Mouse (Mus musculus) left cerebral cortex, adult 18-20 months (tissue): ENCODE data around the gene Isg15. TPM values are rescaled to one million over a fixed set of nuclear protein-coding genes. Genes with fewer than 3 reads are reported as not detected.
A peak's percentile ranks its signal among the peaks of the same experiment; 100 is the strongest.

Experiments used
- DNase-seq, 2 experiments: peaks; one replicate each; pipeline ENCODE4 v3.0.0; 2021 to 2022; ENCODE audit warnings: low spot score in 2 of 2, mixed read lengths in 1 of 2
- long read RNA-seq, 2 experiments: library from polyadenylated mRNA; stranded (forward); transcript quantifications; one replicate each; pipeline ENCODE4 v2.0.0; 2021
- total RNA-seq, 2 experiments: library from RNA; stranded (reverse); gene quantifications; 2 replicates each; pipeline ENCODE4 v1.2.3; 2021

Gene Isg15
- 1 to 10 TPM in 1 of 2 experiments, under 1 TPM in 1; 0.63 to 1.4 TPM for total RNA-seq
- long read RNA-seq, experiment 1, result 0 reads
- long read RNA-seq, experiment 2, partial matches to known transcripts, result 1 of 1 reads
- long read RNA-seq, experiment 2, other reads (novel, unspliced or antisense), result 0 of 1 reads

DNA sequence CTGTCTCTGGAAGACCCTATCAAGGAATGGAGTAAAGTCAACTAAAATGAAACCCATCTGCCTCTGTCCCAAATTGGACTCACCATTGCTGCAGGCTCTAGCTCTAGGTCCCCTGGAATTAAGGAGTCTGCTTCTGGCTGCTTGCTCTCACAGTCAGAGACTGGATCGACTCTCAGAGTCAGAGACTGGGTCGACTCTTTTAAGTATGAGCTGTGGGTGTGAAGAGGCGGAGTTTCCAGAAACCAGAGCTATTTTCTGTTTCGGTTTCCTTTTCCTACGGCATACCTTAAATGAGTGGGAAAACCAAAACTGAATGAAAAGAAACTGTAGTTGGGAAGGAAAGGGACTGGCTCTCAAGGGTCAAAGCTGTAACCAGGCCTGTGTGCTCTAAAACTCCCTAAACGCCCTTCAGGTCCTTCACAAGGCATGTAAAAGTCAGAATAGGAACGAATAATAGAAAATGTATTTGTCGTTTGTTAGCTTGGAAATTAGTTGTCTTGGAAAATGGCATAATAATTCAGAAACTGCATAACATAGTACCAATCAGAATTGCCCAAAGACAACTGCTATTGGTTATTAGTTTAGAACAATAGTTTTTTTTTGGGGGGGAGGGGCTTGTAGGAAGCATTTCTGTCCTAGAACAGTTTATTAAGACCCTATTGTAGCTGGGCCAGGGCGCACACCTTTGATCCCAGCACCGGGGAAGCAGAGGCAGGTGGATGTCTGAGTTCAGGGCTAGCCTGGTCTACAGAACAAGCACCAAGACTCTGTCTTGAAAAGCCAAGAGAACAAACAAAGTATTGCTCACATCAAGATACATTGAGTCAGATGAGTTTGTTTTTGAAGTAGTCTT lies at the start of gene Isg15:
Isg15 (minus strand) TSS at position 196 of the 853 bp plus-strand sequence.
- no peak for DNase-seq

- no peak for DNase-seq
These were observed 48.9 kb upstream of the Isg15 start for GRCm38 (mm10) chr4:156249567-156249966.

GRCm38 (mm10) chr4:156236651-156237447 lies 36.2 kb upstream of the Isg15 start:
- DNase-seq, result no peak

DNA sequence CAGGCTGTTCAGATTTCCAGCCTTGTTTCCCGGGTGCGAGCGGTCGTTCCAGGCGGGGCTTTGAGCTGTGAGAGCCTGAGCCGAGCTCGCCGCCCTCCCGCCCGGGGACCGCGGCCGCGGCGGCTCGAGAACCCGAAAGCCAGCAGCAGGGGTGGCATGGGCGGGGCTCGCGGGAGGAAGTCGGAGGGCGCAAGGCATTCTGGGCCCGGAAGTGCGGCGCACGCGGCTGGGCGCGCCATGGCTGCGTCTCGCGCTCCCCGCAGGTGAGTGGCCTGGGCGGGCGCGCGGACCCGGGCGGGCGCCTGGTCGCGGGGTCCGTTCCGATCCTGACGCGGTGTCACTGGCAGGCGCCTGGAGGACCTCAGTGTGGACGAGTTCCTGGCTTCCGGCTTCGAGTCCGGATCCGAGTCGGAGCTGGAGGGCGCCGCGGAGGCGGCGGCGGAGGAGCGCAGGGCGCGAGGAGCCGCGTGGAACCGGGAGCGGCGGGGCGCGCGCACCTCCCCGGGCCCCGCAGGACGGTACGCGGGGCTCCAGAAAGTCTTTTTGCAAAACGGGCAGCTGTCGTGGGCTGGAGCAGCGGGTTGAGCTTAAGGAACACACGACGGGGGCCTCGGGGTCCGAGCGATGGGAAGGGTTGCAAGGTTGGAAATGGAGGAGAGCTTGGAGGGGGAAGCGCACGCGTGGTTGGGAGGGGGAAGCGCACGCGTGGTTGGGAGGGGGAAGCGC lies 35.4 kb upstream of the Isg15 start, which contains the start of gene Noc2l:
Noc2l (plus strand) TSS at position 203 of the 726 bp plus-strand sequence.
- DNase-seq, result peak; percentile 93

DNA sequence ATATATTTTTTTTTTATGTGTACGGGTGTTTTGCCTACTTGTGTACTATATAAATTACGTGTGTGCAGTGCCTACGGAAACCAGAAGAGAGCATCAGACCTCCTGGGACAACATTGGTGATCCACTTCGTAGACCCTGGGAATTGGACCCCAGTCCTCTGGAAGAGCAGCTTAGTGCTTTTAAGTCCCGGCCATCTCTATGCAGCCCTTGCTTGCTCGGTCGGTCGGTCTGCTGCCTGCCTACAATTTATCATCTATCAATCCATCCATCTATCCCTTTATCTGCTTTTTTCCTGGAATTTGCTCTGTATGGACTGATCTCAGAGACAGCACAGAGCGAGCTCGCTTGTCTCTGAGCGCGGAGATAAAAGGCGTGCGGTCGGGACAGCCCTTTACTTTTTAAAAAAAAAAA lies 34.7 kb upstream of the Isg15 start:
- DNase-seq, result no peak

GRCm38 (mm10) chr4:156234701-156235213 lies 34.1 kb upstream of the Isg15 start, which contains the start of gene Plekhn1:
Plekhn1 (minus strand) TSS chr4:156234857.
- peak; percentile 73 to 80 for DNase-seq

DNA sequence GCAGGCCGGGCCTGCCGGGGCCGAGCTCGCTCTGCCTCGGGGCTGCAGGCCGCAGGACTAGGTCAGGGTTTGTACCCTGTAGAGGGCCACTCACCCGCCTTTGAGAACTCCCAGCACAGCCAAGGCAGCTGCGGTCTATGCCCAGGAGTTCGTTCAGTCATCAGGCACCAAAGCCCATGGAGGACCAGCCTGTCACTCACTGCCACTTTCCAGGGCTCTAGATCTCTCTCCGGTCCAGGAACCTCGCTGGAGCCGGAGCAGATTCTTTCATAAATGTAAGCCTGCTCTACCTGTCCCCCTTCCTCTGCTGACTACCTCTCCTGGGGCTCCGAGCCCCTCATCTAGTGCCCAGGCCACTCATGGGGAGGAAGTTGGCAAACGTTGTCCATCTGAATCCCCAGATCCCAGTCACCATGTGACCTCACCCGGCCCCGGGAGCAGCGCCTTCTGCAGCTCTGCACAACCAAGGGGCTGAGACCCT lies 33.4 kb upstream of the Isg15 start:
- no peak for DNase-seq

- DNase-seq, result peak; percentile 23 to 36
These were observed 27.9 kb upstream of the Isg15 start for GRCm38 (mm10) chr4:156228393-156229024.

GRCm38 (mm10) chr4:156227752-156228392 lies 27.3 kb upstream of the Isg15 start:
- DNase-seq, result no peak

DNA sequence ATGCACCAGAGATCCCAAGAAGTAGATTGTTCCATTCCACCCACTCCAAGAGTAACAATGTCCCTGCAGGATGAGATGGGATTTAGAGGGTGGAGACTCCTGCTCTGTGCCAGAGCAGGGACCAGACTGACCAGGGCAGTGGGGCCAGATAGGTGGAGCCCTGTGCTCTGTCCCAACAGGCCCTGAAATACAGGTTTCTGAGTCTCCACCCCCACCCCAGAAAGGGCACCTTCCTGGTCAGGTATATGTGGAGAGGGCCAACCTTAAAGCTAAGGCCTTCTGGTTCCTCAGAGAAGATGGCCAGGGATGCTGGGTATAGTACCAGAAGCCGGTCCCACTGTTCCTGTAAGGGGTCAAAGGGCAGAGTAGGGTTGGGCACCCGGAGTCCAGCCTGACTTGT lies 23.7 kb upstream of the Isg15 start:
- no peak for DNase-seq

GRCm38 (mm10) chr4:156219936-156220335 lies 19.3 kb upstream of the Isg15 start:
- no peak for DNase-seq

GRCm38 (mm10) chr4:156217838-156218237 lies 17.2 kb upstream of the Isg15 start:
- no peak for DNase-seq

DNA sequence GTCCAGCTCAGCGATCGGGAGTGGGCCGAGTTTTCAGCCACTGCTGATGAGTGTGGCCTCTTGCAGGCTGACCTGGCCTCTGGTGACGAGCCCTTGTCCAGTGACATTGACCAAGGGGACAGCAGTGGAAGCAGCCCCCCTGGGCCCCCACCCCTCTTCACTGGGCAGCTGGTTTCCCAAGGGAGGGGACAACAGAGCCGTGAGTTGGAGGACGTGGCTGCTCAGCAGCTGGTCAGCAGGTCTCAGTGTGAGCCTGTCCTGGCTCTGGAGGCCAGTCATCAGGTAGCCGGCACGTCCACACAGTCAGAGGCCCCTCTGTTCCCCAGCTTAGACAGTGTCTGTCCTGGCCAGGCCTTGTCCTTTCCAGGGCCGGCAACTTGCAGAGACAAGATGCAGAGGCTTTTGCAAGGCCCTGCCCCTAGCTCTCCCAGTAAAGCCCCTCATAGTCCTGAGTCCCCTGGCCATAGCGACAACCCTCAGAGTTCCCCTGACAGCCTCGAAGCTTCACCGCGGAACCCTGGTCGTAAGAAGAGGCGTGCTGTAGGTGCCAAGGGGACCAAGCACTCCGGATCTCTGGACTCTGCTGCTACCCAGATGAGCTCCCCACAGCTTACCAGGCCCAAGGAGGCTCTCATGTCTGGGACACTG lies 16.5 kb upstream of the Isg15 start:
- no peak for DNase-seq

- DNase-seq, result no peak
These were observed 15.6 kb upstream of the Isg15 start for GRCm38 (mm10) chr4:156216196-156216595.

- DNase-seq, result no peak
These were observed 15.0 kb upstream of the Isg15 start, which contains the start of gene Perm1 for GRCm38 (mm10) chr4:156215649-156216048. Perm1 (plus strand) TSS chr4:156215868.

- no peak for DNase-seq
These were observed 12.5 kb upstream of the Isg15 start for GRCm38 (mm10) chr4:156213134-156213533.

GRCm38 (mm10) chr4:156209963-156210635 lies 9.5 kb upstream of the Isg15 start:
- DNase-seq, result no peak

DNA sequence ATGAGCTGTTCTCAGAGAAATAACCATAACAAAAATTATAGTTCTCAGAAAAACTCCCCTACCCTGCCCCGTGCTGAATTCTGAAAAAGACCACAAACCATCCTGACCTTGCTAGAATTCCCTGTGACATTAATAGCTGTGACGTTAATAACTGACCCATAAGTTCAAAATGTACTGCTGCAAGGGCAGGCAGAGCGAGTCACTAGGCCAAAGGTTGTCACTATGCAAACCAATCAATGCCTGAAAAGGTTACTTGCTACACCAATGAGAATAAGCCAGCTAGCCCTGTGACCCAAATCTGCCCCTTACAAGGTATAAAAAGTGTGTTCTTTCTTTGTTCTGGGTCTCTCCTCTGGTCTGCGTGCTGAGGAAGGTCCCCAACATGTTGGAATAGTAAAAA lies 8.3 kb upstream of the Isg15 start:
- no peak for DNase-seq
